Mouse (Mus musculus): ENCODE data around the gene Kptn.
A peak's percentile ranks its signal among the peaks of the same experiment; 100 is the strongest.

Kptn gene

DNA sequence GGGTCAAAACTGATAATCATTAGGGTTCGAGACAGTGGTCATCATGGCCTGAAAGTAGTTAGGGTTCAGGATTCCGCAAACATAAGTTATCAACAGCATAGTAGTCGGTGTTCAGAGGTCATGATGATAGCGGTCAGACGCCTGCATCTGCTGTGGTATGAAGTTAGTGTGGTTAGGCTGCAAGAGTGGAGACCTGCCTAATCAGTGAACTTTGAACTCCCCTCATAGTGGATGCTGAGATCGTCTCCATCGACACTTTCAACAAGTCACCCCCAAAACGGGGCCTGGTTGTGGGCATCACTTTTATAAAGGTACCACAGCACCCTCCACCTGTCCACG, 536 bp downstream of the Kptn start:
- DNase-seq (ENCODE audit: low spot score in 2 of 2) = no peak

GRCm38 (mm10) chr7:16125829-16126228, 6.1 kb downstream of the Kptn start:
- DNase-seq (ENCODE audit: low spot score in 2 of 2) = no peak

- DNase-seq (ENCODE audit: low spot score in 2 of 2) = no peak
Measured at GRCm38 (mm10) chr7:16128344-16128743, 8.6 kb downstream of the Kptn start.

- no peak for DNase-seq (ENCODE audit: low spot score in 2 of 2)
Measured at GRCm38 (mm10) chr7:16128899-16129298, 9.2 kb downstream of the Kptn start.

GRCm38 (mm10) chr7:16129421-16129845, 9.7 kb downstream of the Kptn start, which contains the start of gene Slc8a2:
TSS of gene Slc8a2 (plus strand) at chr7:16129826.
- peak; percentile 81 to 92 for DNase-seq (ENCODE audit: low spot score in 2 of 2)

DNA sequence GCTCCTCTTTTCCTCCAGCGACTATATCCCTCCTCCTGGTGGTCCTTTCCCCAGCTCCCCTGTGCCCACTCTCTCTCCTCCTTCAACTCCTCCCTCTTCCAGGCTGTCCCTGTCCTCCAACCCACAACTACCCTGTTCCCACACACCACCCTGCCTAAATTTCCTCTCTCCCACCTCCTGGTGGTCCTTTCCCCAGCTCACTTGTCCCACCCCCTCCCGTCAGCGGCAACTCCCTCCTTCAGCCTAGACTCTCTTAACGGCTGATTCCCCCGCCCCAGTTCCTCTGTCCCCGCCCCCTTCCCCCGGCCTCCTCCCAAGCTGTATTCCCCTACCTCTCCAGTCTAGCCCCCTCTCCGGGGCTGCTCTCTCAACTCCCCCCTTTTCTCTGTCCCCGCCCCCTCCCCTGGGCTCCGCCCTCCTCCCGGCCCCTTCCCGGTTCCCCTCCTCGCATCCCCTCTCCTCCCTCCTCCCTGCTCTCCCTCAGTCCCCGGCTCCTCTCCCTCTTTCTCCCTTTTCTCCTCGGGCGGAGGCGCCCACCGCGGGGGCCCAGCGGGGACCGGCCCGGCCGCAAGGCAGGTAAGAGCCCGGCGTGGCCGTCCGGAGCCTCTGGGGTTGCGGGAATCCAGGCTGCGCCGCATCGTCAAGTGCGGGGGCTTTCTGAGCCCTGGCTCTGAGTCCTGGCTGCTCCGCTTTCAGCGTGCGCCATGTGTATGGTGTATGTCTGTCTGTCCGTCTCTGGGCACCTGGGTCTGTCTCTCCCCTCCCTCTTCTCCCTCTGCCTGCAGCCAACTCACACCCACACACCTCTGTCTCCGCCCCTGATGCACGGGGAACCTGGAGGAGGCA, 10.4 kb downstream of the Kptn start:
- peak in 1 of 2 experiments; percentile 68 for DNase-seq (ENCODE audit: low spot score in 2 of 2)

GRCm38 (mm10) chr7:16130956-16131634, 11.4 kb downstream of the Kptn start:
- DNase-seq (ENCODE audit: low spot score in 2 of 2) = no peak

- no peak for DNase-seq (ENCODE audit: low spot score in 2 of 2)
Measured at GRCm38 (mm10) chr7:16132161-16132581, 12.5 kb downstream of the Kptn start.

DNA sequence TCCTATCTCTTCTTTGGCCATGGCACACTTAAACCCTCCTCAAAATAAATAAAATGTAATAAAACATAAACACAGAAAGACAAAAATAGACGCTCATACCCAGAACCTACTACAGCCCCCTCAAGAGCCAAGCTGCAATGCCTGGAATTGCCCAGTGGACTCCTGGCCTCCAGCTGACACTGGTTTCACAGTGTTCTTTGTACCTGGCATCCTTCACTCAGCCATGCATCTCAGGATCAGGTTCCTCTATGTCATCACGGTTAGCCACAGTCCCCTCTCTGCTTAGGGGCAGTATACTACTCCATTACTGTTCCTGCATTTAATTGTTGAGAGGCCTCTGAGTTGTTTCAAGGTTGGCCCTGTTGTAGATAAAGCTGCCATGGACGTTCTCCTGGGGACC, 13.2 kb downstream of the Kptn start:
- DNase-seq (ENCODE audit: low spot score in 2 of 2) = no peak

DNA sequence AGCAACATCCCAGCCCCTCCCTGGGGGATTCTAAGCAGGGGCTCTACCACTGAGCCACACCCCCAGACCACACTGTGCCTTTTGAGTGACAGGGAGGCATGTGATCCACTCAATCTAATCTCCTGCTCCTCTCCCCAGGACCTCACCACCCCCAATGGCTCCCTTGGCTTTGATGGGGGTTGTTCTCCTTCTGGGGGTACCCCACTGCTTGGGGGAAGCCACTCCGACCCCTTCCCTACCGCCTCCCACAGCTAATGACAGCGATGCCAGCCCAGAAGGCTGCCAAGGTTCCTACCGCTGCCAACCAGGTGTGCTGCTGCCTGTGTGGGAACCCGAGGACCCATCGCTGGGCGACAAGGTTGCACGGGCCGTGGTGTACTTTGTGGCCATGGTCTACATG, 14.0 kb downstream of the Kptn start:
- no peak for DNase-seq (ENCODE audit: low spot score in 2 of 2)

DNA sequence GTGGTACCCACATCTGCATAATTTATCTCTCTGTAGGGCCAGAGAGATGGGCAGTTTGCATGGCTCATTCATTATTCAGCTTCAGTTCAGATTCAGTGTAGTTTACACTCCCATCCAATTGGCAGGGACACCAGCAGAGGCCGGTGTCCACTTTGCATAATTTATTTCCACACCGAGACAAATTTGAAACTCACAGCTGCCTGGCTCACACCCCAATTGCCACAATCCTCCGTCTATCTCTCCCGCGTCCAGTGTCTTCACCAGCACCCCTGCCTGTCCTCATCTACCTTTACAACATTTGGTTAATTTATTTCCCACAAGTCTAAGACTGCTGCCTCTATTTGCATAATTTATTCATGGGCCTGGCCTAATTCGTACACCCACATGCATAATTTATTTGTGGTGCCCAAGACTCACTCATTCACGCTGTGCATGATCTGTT, 15.3 kb downstream of the Kptn start:
- DNase-seq (ENCODE audit: low spot score in 2 of 2) = no peak

DNA sequence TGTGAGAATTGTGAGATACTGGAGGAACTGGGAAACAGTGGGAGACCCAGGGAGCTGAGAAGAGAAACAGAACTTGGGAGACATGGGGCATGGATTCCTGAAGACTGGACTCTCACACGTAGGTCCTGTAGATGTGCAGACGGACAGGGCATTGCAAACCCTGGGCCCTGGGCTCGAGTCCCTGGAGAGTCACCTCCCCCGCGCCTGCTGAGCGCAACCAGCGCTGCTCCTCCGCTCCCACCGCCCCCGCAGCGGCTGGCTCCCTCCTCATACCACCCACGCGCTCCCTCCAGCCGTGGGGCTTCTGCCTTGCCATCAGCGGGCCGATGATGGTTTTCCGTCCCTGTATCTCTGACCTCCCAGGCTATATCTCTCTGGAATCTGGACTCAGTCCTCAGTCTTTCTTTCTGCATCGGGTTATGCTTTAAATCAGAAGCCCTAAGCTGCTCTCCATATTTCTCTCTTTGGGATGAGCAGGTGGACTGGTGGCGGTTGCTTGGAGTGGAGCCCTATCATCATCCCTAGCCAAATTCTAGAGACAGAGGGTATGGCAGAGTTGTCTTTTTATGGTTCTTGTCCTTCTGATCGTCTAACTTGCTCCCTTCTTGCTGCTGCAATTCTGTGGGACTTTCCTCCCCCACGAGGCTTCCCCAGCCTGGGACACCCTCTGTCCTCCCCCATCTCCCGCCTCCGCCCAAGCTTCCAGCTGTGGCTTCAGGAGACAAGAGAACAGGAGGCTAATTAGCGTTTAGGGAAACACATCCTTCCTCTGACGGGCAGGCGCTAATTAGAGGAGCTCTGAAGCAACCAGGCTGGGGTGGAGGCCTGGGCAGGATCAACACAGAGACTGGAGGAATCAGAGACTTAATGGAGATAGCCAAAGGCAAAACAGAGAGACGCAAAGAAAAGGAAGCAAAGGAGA, 27.1 kb downstream of the Kptn start:
- peak in 1 of 2 experiments; percentile 73 for DNase-seq (ENCODE audit: low spot score in 2 of 2)

DNA sequence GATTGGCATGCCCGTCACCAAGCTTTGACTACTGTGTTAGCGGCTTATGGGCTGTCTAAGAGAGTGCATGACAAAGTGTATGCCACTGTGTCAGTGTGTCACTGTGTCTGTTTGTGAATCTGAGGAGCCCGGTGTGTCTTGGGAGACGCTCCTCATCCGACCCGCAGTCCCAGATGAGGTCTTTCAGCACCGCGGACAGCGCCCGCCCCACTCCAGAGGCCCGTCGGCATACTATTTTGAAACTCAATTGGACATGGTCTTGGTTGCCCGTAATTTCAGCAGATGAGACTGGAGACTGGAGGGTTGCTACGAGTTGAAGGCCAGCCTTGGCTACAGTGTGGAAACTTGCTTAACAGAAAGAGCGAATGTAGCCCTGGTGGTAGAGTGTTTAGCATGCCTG, 27.9 kb downstream of the Kptn start:
- DNase-seq (ENCODE audit: low spot score in 2 of 2) = no peak

DNA sequence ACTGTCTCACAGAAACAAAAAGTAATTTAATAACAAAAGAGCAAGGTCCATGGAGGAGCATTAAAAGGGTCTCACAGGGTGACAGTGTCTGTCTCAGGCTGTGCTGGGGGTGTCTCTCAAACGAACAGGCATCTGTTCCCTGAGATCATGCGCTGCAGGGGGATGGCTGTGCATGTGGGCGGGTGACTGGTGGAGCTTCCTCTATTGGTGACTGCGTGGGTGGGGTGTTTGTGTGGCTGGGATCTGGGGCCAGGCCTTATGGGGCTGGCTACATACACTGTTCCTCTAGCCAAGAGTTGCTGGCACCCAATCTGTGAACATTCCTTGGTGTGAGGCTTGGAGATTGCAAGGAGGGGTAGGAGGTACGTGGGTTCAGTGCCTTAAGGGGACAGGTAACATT, 29.5 kb downstream of the Kptn start:
- peak; percentile 81 to 94 for DNase-seq (ENCODE audit: low spot score in 2 of 2)

- no peak for DNase-seq (ENCODE audit: low spot score in 2 of 2)
Measured at GRCm38 (mm10) chr7:16150191-16151145, 30.8 kb downstream of the Kptn start.

DNA sequence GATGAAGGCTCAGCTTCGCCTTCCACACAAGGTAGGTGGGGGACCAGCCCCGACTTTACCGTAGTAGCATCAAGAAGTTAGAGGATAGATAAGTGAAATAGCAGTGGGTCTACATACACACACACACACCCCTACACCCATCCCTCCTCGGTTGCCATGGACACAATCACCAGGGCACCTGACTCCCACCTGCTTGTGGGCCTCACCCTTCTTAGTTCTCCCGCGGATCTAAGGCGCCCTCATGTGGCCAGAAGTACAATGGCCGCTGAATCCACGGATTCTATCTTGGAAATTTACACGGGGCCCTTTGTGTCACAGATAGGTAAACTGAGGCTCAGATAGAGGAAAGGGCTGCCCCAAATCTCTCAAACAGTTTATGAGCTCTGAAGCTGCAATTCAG, 33.8 kb downstream of the Kptn start:
- peak in 1 of 2 experiments; percentile 75 for DNase-seq (ENCODE audit: low spot score in 2 of 2)

GRCm38 (mm10) chr7:16155132-16155872, 35.6 kb downstream of the Kptn start:
- peak in 1 of 2 experiments; percentile 72 for DNase-seq (ENCODE audit: low spot score in 2 of 2)

- peak in 1 of 2 experiments; percentile 62 for DNase-seq (ENCODE audit: low spot score in 2 of 2)
Measured at GRCm38 (mm10) chr7:16156105-16156714, 36.5 kb downstream of the Kptn start.

- DNase-seq (ENCODE audit: low spot score in 2 of 2) = no peak
Measured at GRCm38 (mm10) chr7:16158735-16159134, 39.0 kb downstream of the Kptn start.

- DNase-seq (ENCODE audit: low spot score in 2 of 2) = no peak
Measured at GRCm38 (mm10) chr7:16160702-16161101, 41.0 kb downstream of the Kptn start.
